Mouse (Mus musculus) frontal cortex, postnatal 36 days (tissue): Measurements from ENCODE around the gene Camk1d.
A peak's percentile ranks its signal among the peaks of the same experiment; 100 is the strongest.
"Not testable (repeated sequence)": the region's sequence is repeated elsewhere in the genome, so short reads cannot be mapped to it uniquely, and the experiment has no call there.

ENCODE experiments used
- DNase-seq, 2 experiments: peaks; one replicate each; pipeline ENCODE4 v3.0.0; 2022; ENCODE audit warnings: low spot score in 2 of 2

Gene Camk1d

GRCm38 (mm10) chr2:5613651-5614307 lies 100.5 kb downstream of the Camk1d start:
- no peak for DNase-seq

- DNase-seq: no peak
These were observed 102.7 kb downstream of the Camk1d start for GRCm38 (mm10) chr2:5611601-5612000.

- no peak for DNase-seq
These were observed 103.8 kb downstream of the Camk1d start for GRCm38 (mm10) chr2:5610521-5610920.

GRCm38 (mm10) chr2:5607920-5608841 lies 106.1 kb downstream of the Camk1d start:
- DNase-seq: peak in 1 of 2 experiments; percentile 36

GRCm38 (mm10) chr2:5605849-5606248 lies 108.5 kb downstream of the Camk1d start:
- DNase-seq: no peak

- DNase-seq: no peak
These were observed 112.3 kb downstream of the Camk1d start for GRCm38 (mm10) chr2:5602044-5602443.

- DNase-seq: not testable (repeated sequence)
These were observed 113.1 kb downstream of the Camk1d start for GRCm38 (mm10) chr2:5601243-5601642.

GRCm38 (mm10) chr2:5600183-5600962 lies 113.9 kb downstream of the Camk1d start:
- DNase-seq: no peak

GRCm38 (mm10) chr2:5599713-5600112 lies 114.6 kb downstream of the Camk1d start:
- no peak for DNase-seq

- DNase-seq: peak in 1 of 2 experiments; percentile 37
These were observed 115.8 kb downstream of the Camk1d start for GRCm38 (mm10) chr2:5598533-5598932.

- DNase-seq: peak; percentile 46 to 51
These were observed 117.4 kb downstream of the Camk1d start for GRCm38 (mm10) chr2:5596882-5597281.

GRCm38 (mm10) chr2:5595356-5596191 lies 118.7 kb downstream of the Camk1d start:
- DNase-seq: peak in 1 of 2 experiments; percentile 40

GRCm38 (mm10) chr2:5592461-5593136 lies 121.7 kb downstream of the Camk1d start:
- no peak for DNase-seq

GRCm38 (mm10) chr2:5590074-5590473 lies 124.2 kb downstream of the Camk1d start:
- DNase-seq: no peak

- DNase-seq: peak in 1 of 2 experiments; percentile 45
These were observed 125.2 kb downstream of the Camk1d start for GRCm38 (mm10) chr2:5589163-5589562.

- no peak for DNase-seq
These were observed 125.9 kb downstream of the Camk1d start for GRCm38 (mm10) chr2:5588329-5588982.

GRCm38 (mm10) chr2:5584318-5585027 lies 129.8 kb downstream of the Camk1d start:
- DNase-seq: no peak

GRCm38 (mm10) chr2:5579391-5579790 lies 134.9 kb downstream of the Camk1d start:
- no peak for DNase-seq

- no peak for DNase-seq
These were observed 136.8 kb downstream of the Camk1d start for GRCm38 (mm10) chr2:5577399-5578129.
